Mouse (Mus musculus): ENCODE measurements around the gene Eif1ad. TPM values are rescaled to one million over a fixed set of nuclear protein-coding genes. Genes with fewer than 3 reads are reported as not detected.
"Not testable (repeated sequence)": the region's sequence is repeated elsewhere in the genome, so short reads cannot be mapped to it uniquely, and the experiment has no call there.

The Eif1ad gene
- polyA plus RNA-seq, 1 experiment: 37.8 TPM

DNA sequence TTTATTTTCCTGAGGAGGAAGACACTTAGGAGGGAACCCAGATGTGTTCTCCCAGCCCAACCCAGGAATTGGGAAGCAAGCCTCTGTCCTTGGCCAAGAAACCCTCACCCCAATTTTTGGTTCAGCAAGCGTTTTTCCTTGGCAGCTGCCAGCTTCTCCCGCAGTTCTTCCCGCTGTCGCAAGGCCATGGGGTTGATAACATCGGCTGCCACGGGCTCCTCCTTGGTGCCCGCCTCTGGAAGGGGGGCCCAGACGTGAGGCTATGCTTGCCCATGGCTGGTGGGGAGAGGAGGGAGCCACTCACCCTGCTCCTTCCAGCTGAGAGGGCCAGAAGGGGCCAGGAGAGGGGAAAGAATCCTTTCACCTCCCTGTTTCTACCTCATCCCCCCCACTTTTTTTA is 18.2 kb downstream of the Eif1ad start:
- Histone ChIP-seq H3K4me3 (replicated peaks; ENCODE audit: control insufficient read depth, low read depth, low read length) (no peak overlapping the region), H3K27ac (ENCODE audit: control insufficient read depth, insufficient read depth, low read depth, low read length, poor library complexity) (no peak overlapping the region), H3K4me1 (ENCODE audit: control insufficient read depth, insufficient read depth, low read length) (peaks cover 1% of the 10 kb centered on the region; the same call in 1 of the 2 replicates)
- TF ChIP-seq CTCF (IDR thresholded peaks at IDR 0.05; ENCODE audit: control insufficient read depth, insufficient read depth, low read length) (no peak), POLR2A (IDR thresholded peaks at IDR 0.05; ENCODE audit: borderline replicate concordance, control insufficient read depth, low read depth, low read length) (no peak)
- WGBS: 84% methylated on average over 8 of the region's 8 CpGs

DNA sequence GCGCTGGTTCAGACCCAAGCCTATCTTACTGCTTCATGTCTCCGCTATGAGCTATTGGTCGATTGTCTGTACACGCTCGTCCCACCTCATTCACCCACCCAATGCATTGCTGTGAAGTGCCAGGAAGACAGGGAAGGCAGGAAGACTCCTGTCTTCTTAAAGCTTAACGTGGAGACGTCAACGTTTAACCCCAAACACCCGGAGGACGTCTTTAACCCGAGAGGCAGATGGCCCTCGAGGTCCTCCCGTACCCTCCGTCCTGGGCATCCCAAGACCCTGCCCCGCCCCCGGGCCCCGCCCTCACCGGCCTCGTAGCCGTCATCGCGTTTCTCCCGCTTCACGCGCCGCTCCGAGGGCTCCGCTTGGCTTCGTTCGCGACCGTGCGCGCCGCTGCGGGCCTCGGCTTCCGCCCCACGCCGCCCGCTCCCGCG is 21.5 kb downstream of the Eif1ad start:
- WGBS: under 1% methylated on average over 43 of the region's 43 CpGs
- H3K27ac ChIP-seq (ENCODE audit: control insufficient read depth, insufficient read depth, low read depth, low read length, poor library complexity): peak overlapping the region; percentile 90
- TF ChIP-seq POLR2A (IDR thresholded peaks at IDR 0.05; ENCODE audit: borderline replicate concordance, control insufficient read depth, low read depth, low read length) (no peak), CTCF (IDR thresholded peaks at IDR 0.05; ENCODE audit: control insufficient read depth, insufficient read depth, low read length) (no peak)
- peaks cover 1% of the 10 kb centered on the region; the same call in 1 of the 2 replicates for H3K4me1 ChIP-seq (ENCODE audit: control insufficient read depth, insufficient read depth, low read length)
- peak overlapping the region; percentile 89 for H3K4me3 ChIP-seq (replicated peaks; ENCODE audit: control insufficient read depth, low read depth, low read length)

DNA sequence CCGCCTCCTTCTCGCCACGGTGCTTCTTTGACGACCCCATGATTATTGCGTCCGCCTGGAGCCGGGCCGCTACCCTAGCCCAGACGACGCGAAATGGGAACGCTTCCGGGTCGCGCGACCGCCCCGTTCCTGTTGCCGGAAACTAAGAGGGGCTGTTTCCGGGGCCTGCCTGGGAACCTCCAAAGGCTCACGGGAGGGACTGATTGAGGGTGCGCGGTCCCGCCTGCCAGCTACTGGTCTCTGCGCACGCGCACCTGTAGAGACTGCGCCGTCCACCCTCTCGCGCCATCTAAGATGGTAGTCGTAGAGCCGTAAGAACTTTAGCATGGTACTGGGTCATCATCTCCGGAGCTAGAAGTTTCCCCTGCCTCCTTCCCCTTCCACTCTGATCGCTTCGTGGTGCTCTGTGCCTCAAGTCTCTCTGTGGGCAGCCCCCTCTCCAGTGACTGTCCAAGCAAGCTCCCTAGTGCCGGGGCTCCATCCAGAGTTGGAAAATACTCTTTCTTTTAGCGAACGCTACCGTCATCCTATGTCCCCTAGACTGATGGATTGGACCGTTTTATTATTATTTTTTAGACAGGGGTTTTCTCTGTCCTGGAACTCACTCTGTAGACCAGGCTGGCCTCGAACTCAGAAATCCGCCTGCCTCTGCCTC is 22.2 kb downstream of the Eif1ad start, which contains the start of gene Sart1:
TSS of gene Sart1 (minus strand) at position 116 of the 655 bp plus-strand sequence.
- peak; percentile 97 for TF ChIP-seq POLR2A (IDR thresholded peaks at IDR 0.05; ENCODE audit: borderline replicate concordance, control insufficient read depth, low read depth, low read length)
- TF ChIP-seq CTCF (IDR thresholded peaks at IDR 0.05; ENCODE audit: control insufficient read depth, insufficient read depth, low read length): no peak
- WGBS: under 1% methylated on average over 43 of the region's 43 CpGs

DNA sequence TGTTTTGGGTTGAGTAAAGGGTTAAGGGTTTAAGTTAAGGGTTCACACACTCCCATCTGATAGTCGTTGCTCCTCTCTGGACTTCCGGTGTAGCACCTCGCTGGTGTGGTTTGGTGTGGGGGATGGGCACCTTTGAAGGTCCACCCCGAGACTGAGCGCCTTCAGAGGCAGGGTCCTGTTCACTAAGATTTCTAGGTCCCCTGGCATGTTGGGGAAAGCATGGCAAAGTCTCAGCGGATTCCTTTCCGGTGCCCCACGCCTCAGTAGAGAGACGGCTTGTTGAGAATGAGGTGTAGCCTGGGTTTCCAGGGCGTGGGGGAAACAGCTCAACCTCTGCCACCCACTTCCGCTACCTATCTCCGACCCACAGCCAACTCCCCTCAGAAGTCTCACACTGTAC is 23.1 kb downstream of the Eif1ad start:
- TF ChIP-seq CTCF (IDR thresholded peaks at IDR 0.05; ENCODE audit: control insufficient read depth, insufficient read depth, low read length) (no peak), POLR2A (IDR thresholded peaks at IDR 0.05; ENCODE audit: borderline replicate concordance, control insufficient read depth, low read depth, low read length) (peak; percentile 48; the same call in 1 of the 2 replicates)
- peaks cover 1% of the 10 kb centered on the region; the same call in 1 of the 2 replicates for H3K4me1 ChIP-seq (ENCODE audit: control insufficient read depth, insufficient read depth, low read length)
- under 1% methylated on average over 12 of the region's 12 CpGs for WGBS
- H3K4me3 ChIP-seq (replicated peaks; ENCODE audit: control insufficient read depth, low read depth, low read length): peak overlapping the region; percentile 68
- peak overlapping the region; percentile 90 for H3K27ac ChIP-seq (ENCODE audit: control insufficient read depth, insufficient read depth, low read depth, low read length, poor library complexity)

More for the DNA sequence above, 22.2 kb downstream of the Eif1ad start, which contains the start of gene Sart1:
- H3K4me3 ChIP-seq (replicated peaks; ENCODE audit: control insufficient read depth, low read depth, low read length): peak within 1 kb of the TSS; percentile 89
- peak within 1 kb of the TSS; percentile 90 for H3K27ac ChIP-seq (ENCODE audit: control insufficient read depth, insufficient read depth, low read depth, low read length, poor library complexity)
- H3K4me1 ChIP-seq (ENCODE audit: control insufficient read depth, insufficient read depth, low read length): peaks cover 1% of the 10 kb centered on the region; the same call in 1 of the 2 replicates

DNA sequence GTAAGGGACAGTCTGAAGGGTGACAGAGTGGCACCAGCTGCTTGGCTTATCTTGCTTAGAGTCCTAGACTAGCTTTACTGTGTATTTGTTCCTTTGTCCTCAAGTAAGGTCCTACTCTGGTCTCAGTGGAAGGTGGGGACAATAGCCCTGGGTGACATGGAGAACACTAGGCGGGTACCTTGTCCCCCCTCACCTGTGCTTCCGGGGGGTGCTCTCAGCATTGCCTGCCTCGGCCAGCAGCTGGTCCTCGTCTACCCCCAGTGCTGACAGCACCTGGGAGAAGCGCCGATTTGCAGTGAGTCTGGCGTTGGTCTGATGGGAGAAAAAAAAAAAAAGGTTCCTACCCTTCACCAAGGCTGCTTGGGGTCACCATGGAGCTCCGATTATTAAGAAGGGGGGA is 23.9 kb downstream of the Eif1ad start:
- H3K4me3 ChIP-seq (replicated peaks; ENCODE audit: control insufficient read depth, low read depth, low read length): peak overlapping the region; percentile 19
- WGBS: 70% methylated on average over 8 of the region's 8 CpGs
- peaks cover 1% of the 10 kb centered on the region; the same call in 1 of the 2 replicates for H3K4me1 ChIP-seq (ENCODE audit: control insufficient read depth, insufficient read depth, low read length)
- H3K27ac ChIP-seq (ENCODE audit: control insufficient read depth, insufficient read depth, low read depth, low read length, poor library complexity): peak overlapping the region; percentile 90
- no peak for TF ChIP-seq POLR2A (IDR thresholded peaks at IDR 0.05; ENCODE audit: borderline replicate concordance, control insufficient read depth, low read depth, low read length)
- no peak for TF ChIP-seq CTCF (IDR thresholded peaks at IDR 0.05; ENCODE audit: control insufficient read depth, insufficient read depth, low read length)

DNA sequence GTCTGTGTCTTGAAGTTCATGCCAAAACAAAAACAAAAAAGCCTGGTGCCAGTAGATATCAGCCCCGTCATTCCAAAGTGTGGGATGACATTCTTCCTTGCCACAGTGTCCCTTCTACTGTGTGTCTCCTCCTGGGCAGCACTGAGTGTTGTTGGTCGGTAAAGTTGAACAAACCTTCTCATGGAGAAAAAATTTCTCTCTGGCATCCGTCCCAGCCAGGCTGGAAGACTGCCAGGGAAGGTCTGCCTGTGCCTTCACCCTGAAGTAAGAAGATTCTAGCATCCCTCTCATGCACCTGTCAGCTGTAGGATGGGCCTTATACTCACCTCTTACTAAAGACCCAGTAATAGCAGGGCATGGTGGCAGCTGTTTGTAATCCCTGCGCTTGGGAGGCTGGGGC is 26.4 kb downstream of the Eif1ad start:
- Histone ChIP-seq H3K27ac (ENCODE audit: control insufficient read depth, insufficient read depth, low read depth, low read length, poor library complexity) (no peak overlapping the region), H3K4me1 (ENCODE audit: control insufficient read depth, insufficient read depth, low read length) (no peaks in the 10 kb centered on the region; the same call in 1 of the 2 replicates), H3K4me3 (replicated peaks; ENCODE audit: control insufficient read depth, low read depth, low read length) (no peak overlapping the region)
- TF ChIP-seq POLR2A (IDR thresholded peaks at IDR 0.05; ENCODE audit: borderline replicate concordance, control insufficient read depth, low read depth, low read length) (no peak), CTCF (IDR thresholded peaks at IDR 0.05; ENCODE audit: control insufficient read depth, insufficient read depth, low read length) (no peak)
- WGBS: 49% methylated on average over 4 of the region's 4 CpGs

DNA sequence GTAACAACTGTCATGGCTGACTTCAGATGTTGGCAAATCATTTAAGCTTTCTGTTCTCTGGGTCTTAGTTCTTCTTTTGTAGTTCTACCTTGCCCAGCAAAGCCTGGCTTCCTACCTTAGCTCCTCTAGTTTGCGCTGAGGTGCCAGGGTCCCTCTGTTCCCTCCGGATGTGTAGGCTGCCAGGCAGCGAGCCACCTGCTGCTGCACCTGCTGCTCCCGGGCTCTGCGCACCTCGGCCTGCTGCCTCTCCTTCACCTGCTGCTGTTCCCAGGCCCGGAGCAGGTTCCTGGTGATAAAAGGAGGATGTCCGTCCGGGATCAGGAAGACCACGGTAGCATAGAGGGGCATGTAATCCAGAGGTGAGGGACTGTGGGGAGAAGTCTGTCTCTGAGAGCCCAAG is 27.6 kb downstream of the Eif1ad start:
- H3K4me1 ChIP-seq (ENCODE audit: control insufficient read depth, insufficient read depth, low read length): no peaks in the 10 kb centered on the region; the same call in 1 of the 2 replicates
- TF ChIP-seq POLR2A (IDR thresholded peaks at IDR 0.05; ENCODE audit: borderline replicate concordance, control insufficient read depth, low read depth, low read length) (no peak), CTCF (IDR thresholded peaks at IDR 0.05; ENCODE audit: control insufficient read depth, insufficient read depth, low read length) (no peak)
- no peak overlapping the region for H3K4me3 ChIP-seq (replicated peaks; ENCODE audit: control insufficient read depth, low read depth, low read length)
- H3K27ac ChIP-seq (ENCODE audit: control insufficient read depth, insufficient read depth, low read depth, low read length, poor library complexity): no peak overlapping the region
- 83% methylated on average over 10 of the region's 10 CpGs for WGBS

DNA sequence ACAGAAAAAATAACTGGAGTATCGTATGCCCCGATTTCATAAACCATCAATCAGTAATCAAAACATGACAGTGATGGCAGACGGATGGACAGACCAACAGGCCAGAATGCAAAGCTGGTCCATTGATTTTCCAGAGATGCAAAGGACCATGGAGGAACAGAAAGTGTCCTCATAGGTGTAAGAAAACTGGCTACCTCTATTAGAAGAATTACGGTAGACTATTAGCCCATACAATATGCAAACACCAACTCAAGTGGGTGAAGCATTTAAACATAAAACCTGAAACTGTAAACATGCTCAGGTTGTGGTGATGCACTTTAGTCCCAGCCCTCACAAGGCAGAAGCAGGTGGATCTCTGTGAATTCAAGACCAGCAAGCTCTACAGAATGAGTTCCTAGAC is 28.8 kb downstream of the Eif1ad start:
- H3K4me3 ChIP-seq (replicated peaks; ENCODE audit: control insufficient read depth, low read depth, low read length): no peak overlapping the region
- no peak for TF ChIP-seq CTCF (IDR thresholded peaks at IDR 0.05; ENCODE audit: control insufficient read depth, insufficient read depth, low read length)
- no peak for TF ChIP-seq POLR2A (IDR thresholded peaks at IDR 0.05; ENCODE audit: borderline replicate concordance, control insufficient read depth, low read depth, low read length)
- no peak overlapping the region for H3K27ac ChIP-seq (ENCODE audit: control insufficient read depth, insufficient read depth, low read depth, low read length, poor library complexity)
- 82% methylated on average over 4 of the region's 4 CpGs for WGBS
- no peaks in the 10 kb centered on the region for H3K4me1 ChIP-seq (ENCODE audit: control insufficient read depth, insufficient read depth, low read length)

DNA sequence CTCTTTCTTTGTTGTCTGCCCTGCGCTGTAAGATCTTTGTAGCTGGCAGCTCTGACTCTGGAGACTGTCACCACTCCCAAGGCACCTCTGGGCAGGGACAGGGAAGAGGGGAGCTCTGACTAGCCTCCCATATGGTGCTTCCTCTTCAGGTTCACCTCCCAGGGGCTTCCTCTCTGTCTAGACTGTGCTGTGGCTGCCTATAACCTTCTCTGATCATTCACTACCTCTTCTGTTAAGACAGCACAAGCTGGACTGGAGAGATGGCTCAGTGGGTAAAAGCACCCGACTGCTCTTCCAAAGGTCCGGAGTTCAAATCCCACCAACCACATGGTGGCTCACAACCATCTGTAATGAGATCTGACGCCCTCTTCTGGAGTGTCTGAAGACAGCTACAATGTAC is 34.5 kb downstream of the Eif1ad start:
- WGBS: 75% methylated on average over 4 of the region's 4 CpGs
- not testable (repeated sequence) for H3K4me3 ChIP-seq (replicated peaks; ENCODE audit: control insufficient read depth, low read depth, low read length); H3K4me1 ChIP-seq (ENCODE audit: control insufficient read depth, insufficient read depth, low read length); H3K27ac ChIP-seq (ENCODE audit: control insufficient read depth, insufficient read depth, low read depth, low read length, poor library complexity)
